Mouse (Mus musculus) embryonic facial prominence, embryonic 14.5 days (tissue): ENCODE measurements around the gene Meox1. TPM values are rescaled to one million over a fixed set of nuclear protein-coding genes. Genes with fewer than 3 reads are reported as not detected.
A peak's percentile ranks its signal among the peaks of the same experiment; 100 is the strongest.

Experiments
- ATAC-seq: fragments of 200-750 bp; cut with Nextera tagmentation; 2 replicates; pipeline ENCODE4 v1.8.0; 2017; ENCODE audit warnings: low read depth, moderate number of reproducible peaks, moderate TSS enrichment
- DNase-seq: peaks from one replicate; pipeline ENCODE4 v3.0.0-alpha.2; 2015; ENCODE audit warnings: low spot score
- H3K27ac ChIP-seq: fragments of 300-500 bp; sonication (generic); replicated peaks from 2 replicates; pipeline ENCODE4 v1.5.1; 2014; ENCODE audit warnings: low read depth, mild to moderate bottlenecking, low read length, moderate library complexity
- H3K27me3 ChIP-seq: fragments of 300-500 bp; sonication (generic); replicated peaks from 2 replicates; pipeline ENCODE4 v1.6.1; 2014; ENCODE audit warnings: low read length; ENCODE audit not compliant: control insufficient read depth, insufficient read depth
- H3K36me3 ChIP-seq: fragments of 300-500 bp; sonication (generic); 2 replicates; pipeline ENCODE4 v1.6.1; 2014; ENCODE audit warnings: low read length, mixed read lengths; ENCODE audit not compliant: control insufficient read depth, insufficient read depth
- H3K4me1 ChIP-seq: fragments of 300-500 bp; sonication (generic); 2 replicates; pipeline ENCODE4 v1.6.1; 2014; ENCODE audit warnings: antibody characterized with exemption, low read length; ENCODE audit not compliant: control insufficient read depth, insufficient read depth
- H3K4me2 ChIP-seq: fragments of 300-500 bp; sonication (generic); 2 replicates; pipeline ENCODE4 v1.6.1; 2014; ENCODE audit warnings: low read depth, mild to moderate bottlenecking, low read length, moderate library complexity, mixed read lengths
- H3K4me3 ChIP-seq: fragments of 300-500 bp; sonication (generic); 2 replicates; pipeline ENCODE4 v1.5.1; 2014; ENCODE audit warnings: low read depth, mild to moderate bottlenecking, low read length
- H3K9ac ChIP-seq: fragments of 300-500 bp; sonication (generic); 2 replicates; pipeline ENCODE4 v1.6.1; 2014; ENCODE audit warnings: low read depth, mild to moderate bottlenecking, low read length, moderate library complexity, mixed read lengths
- H3K9me3 ChIP-seq: fragments of 300-500 bp; sonication (generic); 2 replicates; pipeline ENCODE4 v1.6.1; 2016; ENCODE audit warnings: low read length; ENCODE audit not compliant: control insufficient read depth
- WGBS: fragments of 180-500 bp; shearing (Covaris S2); extraction: QIAGEN DNeasy Blood & Tissue Kit; methylation state at CpG from one replicate; pipeline ENCODE4 v1.1.7; 2014; 5-methylcytosine and 5-hydroxymethylcytosine counted together
- polyA plus RNA-seq: library from polyadenylated mRNA; unstranded; fragments of >200 nt; fragmentation: Nextera tagmentation; extraction: Ambion mirVana; gene quantifications from 2 replicates; pipeline ENCODE4 v1.2.1, GENCODE M21; 2014

Gene Meox1
- polyA plus RNA-seq, 1 experiment from 2014 or later: 12.7 TPM

DNA sequence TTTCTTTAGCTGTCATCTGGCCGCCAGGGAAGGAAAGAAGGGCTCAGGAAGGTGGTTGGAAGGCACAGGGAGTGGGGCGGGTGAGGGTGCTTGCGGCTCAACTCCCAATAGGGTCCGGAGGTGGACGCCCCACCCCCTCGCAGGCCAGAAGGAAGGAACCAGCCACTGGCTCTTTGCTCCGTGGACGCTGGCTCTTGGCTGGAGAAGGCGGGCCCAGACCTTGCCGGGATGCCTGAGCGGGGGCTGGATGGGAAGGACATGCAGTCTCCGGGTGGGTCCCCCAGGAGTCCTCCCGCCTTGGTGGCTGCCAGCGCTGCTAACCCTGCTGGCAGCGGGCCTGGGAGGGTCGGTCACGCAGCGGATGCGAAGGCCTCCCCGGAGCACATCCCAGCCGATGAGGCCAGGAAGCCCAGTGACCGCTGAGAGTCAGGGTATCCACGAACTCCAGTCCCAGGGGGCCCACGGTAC, 12.5 kb downstream of the Meox1 start:
- DNase-seq (peak; percentile 81), ATAC-seq (peak; percentile 48)
- Histone ChIP-seq H3K9ac (peak overlapping the region; percentile 50), H3K4me1 (peaks cover 44% of the 10 kb centered on the region), H3K36me3 (no peaks in the 10 kb centered on the region), H3K27ac (peak overlapping the region; percentile 75), H3K27me3 (no peaks in the 10 kb centered on the region), H3K9me3 (no peaks in the 10 kb centered on the region), H3K4me3 (peak overlapping the region; percentile 21), H3K4me2 (peak overlapping the region; percentile 58)
- whole genome bisulfite sequencing: 11% methylated on average over 18 of the region's 24 CpGs

DNA sequence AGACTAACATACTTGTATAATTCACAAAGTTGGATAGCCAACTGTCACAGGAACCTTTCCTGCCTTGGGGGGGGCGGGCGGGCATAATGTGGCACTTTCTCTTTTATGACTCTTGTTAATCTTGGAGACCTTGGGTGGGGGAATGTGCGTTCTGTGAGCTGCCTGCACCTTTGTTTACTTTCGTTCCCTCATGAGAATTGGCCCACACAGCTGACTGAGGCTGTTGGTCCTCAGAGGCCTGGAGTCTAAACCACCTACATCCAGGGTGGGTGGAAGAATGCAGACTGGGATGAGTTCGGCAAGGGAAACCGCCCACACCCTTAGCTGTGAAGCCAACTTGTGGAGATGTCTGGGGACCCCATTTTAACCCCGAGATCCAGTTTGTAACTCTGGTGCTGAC, 13.0 kb downstream of the Meox1 start:
- H3K27me3 ChIP-seq: no peaks in the 10 kb centered on the region
- H3K36me3 ChIP-seq: no peaks in the 10 kb centered on the region
- ATAC-seq: no peak
- peak overlapping the region; percentile 58; the same call in 1 of the 2 replicates for H3K4me2 ChIP-seq
- 54% methylated on average over 7 of the region's 7 CpGs for WGBS
- peak overlapping the region; percentile 75 for H3K27ac ChIP-seq
- no peaks in the 10 kb centered on the region for H3K9me3 ChIP-seq
- H3K4me3 ChIP-seq: no peak overlapping the region
- peaks cover 42% of the 10 kb centered on the region for H3K4me1 ChIP-seq
- DNase-seq: no peak
- H3K9ac ChIP-seq: peak overlapping the region; percentile 50

DNA sequence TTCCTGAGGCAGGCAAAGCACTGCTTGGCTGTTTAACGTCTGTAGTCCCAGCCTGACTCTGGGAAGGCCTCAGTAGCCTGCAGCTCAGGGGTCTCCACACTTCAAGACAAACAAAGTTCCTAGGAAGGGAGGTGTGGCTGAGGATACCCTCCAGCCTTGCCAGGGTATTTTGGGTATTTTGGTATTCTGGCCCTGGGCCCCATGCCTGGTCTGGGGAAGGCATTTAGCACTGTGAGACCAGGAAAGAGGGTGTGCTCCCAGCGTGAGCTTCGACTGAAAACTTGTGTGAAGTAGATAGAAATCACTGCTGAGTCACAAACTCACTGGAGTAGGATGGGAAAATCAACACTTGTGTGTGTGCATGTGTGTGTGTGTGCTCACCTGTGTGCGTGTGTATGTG, 14.5 kb downstream of the Meox1 start:
- DNase-seq (no peak), ATAC-seq (no peak)
- H3K9me3 ChIP-seq: no peaks in the 10 kb centered on the region
- 72% methylated on average over 4 of the region's 4 CpGs for WGBS
- H3K27ac ChIP-seq: no peak overlapping the region
- H3K4me2 ChIP-seq: no peak overlapping the region
- no peak overlapping the region for H3K4me3 ChIP-seq
- no peaks in the 10 kb centered on the region for H3K27me3 ChIP-seq
- H3K4me1 ChIP-seq: peaks cover 32% of the 10 kb centered on the region
- H3K9ac ChIP-seq: no peak overlapping the region
- H3K36me3 ChIP-seq: no peaks in the 10 kb centered on the region

DNA sequence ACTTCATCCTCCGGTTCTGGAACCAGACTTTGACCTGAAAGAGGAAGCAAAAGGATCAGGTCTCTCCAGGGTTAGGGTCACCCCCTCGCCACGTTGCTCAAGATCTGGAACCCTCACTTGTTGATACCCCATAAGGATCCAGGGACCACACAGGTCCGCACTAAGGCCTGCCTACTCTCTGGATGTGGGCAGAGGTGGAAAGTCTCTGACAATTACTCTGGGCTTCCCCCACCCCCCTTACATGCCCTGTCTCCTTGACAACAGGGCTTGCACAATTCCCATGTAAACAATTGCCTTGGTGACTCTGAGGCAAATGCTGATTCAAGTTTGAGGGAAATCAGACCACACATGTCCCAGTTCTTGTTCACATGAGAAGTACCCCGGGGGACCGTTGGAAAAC, 15.5 kb downstream of the Meox1 start:
- DNase-seq: no peak
- H3K4me1 ChIP-seq: peaks cover 35% of the 10 kb centered on the region
- H3K4me3 ChIP-seq: no peak overlapping the region
- H3K36me3 ChIP-seq: no peaks in the 10 kb centered on the region
- H3K27ac ChIP-seq: no peak overlapping the region
- no peaks in the 10 kb centered on the region for H3K27me3 ChIP-seq
- H3K4me2 ChIP-seq: no peak overlapping the region
- WGBS: 63% methylated on average over 6 of the region's 6 CpGs
- H3K9me3 ChIP-seq: no peaks in the 10 kb centered on the region
- ATAC-seq: no peak
- no peak overlapping the region for H3K9ac ChIP-seq

DNA sequence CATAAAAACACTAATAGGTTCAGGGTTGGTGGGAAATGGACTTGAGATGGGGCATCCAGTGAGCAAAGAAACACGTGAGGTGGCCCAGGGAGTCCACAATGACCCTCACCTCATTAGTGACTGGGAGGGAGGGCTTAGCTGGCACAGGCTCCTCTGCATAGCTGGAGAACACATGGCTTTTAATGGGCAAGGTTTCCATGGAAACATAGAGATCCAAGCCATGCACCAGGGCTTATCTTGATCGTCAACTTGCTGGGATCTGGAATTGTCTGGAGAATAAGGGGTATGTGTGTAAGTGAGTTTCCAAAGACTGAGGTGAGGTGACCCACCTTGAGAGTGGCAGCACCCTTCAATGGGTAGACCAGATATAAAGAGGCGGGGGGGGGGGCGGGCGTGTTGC, 19.2 kb downstream of the Meox1 start:
- no peak for ATAC-seq
- H3K9ac ChIP-seq: no peak overlapping the region
- no peaks in the 10 kb centered on the region for H3K36me3 ChIP-seq
- H3K4me2 ChIP-seq: no peak overlapping the region
- no peak overlapping the region for H3K4me3 ChIP-seq
- no peak for DNase-seq
- peaks cover 26% of the 10 kb centered on the region for H3K4me1 ChIP-seq
- H3K9me3 ChIP-seq: no peaks in the 10 kb centered on the region
- no peak overlapping the region for H3K27ac ChIP-seq
- WGBS: 79% methylated on average over 4 of the region's 5 CpGs
- H3K27me3 ChIP-seq: no peaks in the 10 kb centered on the region

DNA sequence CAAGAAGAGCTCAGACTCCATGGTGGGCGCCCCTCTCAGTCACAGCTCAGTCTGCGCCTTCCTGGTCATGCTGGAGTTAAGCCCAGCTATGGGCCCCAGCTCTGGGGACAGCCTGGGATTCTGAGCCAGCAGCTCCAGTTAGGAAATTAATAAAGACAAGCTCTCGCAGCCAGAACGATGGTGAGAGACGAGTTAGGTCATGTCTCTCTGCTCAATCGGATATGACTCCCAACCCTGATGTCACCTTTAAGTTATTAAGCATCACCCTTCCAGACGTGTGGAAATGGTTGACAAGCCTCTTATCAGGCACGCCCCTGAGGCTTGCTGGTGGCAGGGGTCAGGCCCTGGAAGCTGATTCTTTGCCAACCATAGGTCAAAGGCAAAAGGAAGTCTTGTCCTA, 20.3 kb downstream of the Meox1 start:
- H3K4me2 ChIP-seq: no peak overlapping the region
- H3K4me3 ChIP-seq: no peak overlapping the region
- H3K27me3 ChIP-seq: no peaks in the 10 kb centered on the region
- peak overlapping the region; percentile 10; the same call in 1 of the 2 replicates for H3K9ac ChIP-seq
- no peak overlapping the region for H3K27ac ChIP-seq
- 28% methylated on average over 8 of the region's 8 CpGs for WGBS
- H3K4me1 ChIP-seq: peaks cover 25% of the 10 kb centered on the region
- DNase-seq (peak; percentile 53), ATAC-seq (peak; percentile 22; the same call in 1 of the 2 replicates)
- no peaks in the 10 kb centered on the region for H3K9me3 ChIP-seq
- H3K36me3 ChIP-seq: no peaks in the 10 kb centered on the region

DNA sequence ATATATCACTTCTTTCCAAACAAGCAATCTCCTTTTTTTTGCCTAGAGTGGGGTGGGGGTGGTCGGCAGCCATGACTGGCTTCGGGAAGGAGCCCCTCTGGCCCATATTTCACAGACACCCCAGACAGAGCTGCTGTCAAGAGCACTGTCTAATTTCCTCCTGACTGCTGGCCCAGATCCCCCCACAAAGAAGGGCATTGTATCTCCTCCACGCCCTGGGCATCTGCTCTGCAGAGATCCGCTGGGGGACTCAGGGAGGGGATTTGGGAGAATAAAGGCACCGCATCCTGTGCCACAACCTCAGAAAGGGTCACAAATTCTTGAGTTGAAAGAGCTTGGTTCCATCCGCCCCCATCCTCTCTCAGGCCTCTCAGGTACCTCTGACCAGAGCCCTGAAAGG, 22.7 kb downstream of the Meox1 start:
- Histone ChIP-seq H3K36me3 (no peaks in the 10 kb centered on the region), H3K4me1 (peaks cover 22% of the 10 kb centered on the region), H3K4me3 (no peak overlapping the region), H3K4me2 (no peak overlapping the region), H3K27me3 (no peaks in the 10 kb centered on the region), H3K9me3 (no peaks in the 10 kb centered on the region), H3K9ac (no peak overlapping the region), H3K27ac (no peak overlapping the region)
- DNase-seq: no peak
- 56% methylated on average over 6 of the region's 6 CpGs for whole genome bisulfite sequencing
- no peak for ATAC-seq

DNA sequence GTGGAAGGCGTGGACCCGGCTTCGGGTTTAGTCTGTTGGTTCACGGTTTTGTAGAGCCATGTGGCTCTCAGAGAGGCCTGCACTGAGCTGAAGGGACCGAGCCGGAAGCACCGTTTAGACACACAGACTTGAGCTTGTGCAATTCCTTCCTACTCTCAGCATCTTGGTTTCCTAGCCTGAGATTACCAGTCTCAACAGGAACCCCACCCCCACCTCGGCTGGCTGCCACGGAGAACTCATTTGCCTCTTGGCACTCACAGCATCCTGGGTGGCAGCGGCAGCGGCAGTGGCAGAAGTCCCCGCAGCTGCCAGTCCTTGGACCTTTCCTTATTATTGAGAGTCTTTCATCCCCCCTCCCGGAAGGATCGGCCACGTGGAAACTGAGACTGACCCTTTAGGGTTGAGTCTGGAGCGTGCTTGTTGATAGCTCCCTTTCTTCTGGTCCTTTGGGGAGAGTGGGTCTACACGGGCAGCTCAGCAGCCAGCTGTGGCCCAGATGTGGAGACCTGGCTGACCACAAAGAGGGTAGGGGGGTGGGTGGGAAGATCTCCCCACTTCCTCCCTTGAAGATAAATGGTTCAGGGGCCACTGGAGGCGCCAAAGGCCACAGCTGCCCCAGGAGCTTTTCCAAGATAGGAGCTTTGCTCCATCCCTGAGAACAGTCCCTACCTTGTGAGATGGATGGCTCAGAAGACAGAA, 24.0 kb downstream of the Meox1 start:
- H3K4me2 ChIP-seq: peak overlapping the region; percentile 2; the same call in 1 of the 2 replicates
- ATAC-seq (no peak), DNase-seq (no peak)
- 42% methylated on average over 18 of the region's 18 CpGs for WGBS
- no peaks in the 10 kb centered on the region for H3K9me3 ChIP-seq
- H3K4me1 ChIP-seq: peaks cover 22% of the 10 kb centered on the region
- no peak overlapping the region for H3K4me3 ChIP-seq
- H3K9ac ChIP-seq: no peak overlapping the region
- H3K27me3 ChIP-seq: no peaks in the 10 kb centered on the region
- no peaks in the 10 kb centered on the region for H3K36me3 ChIP-seq
- H3K27ac ChIP-seq: no peak overlapping the region

DNA sequence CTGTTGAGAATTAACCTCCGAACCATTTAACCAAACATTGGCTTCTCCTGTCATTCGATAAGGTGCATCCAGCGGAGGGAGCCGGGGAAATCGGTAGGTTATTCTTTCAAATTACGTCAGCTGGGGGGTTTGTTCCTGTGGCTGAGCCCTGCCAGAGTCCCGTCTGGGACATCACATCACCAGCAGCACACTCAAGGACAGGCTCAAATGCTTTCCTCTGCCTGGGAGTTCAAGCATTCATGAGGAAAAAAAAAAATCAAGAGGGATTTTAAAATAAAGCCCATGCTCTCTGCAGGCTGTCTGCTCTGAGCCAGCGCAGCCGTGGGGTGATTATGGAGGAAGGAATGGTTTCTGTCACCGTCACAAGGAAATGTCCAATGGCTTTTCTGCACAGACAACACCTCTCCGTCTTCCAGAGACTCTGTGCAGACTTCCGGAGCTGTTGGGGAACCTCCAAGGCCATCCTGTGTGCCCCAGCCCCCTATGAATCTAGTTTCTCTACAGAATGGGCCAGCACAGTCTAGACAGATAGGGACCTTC, 26.6 kb downstream of the Meox1 start:
- Histone ChIP-seq H3K9me3 (no peaks in the 10 kb centered on the region), H3K27ac (peak overlapping the region; percentile 63), H3K36me3 (no peaks in the 10 kb centered on the region), H3K4me2 (no peak overlapping the region), H3K4me1 (peaks cover 15% of the 10 kb centered on the region), H3K4me3 (no peak overlapping the region), H3K27me3 (no peaks in the 10 kb centered on the region), H3K9ac (no peak overlapping the region)
- 31% methylated on average over 12 of the region's 12 CpGs for WGBS
- DNase-seq: peak; percentile 76
- peak; percentile 50; the same call in 1 of the 2 replicates for ATAC-seq
